Mouse (Mus musculus) spleen, postnatal 14 days (tissue): ENCODE results near the gene Slc4a8.
"Not testable (repeated sequence)": the region's sequence is repeated elsewhere in the genome, so short reads cannot be mapped to it uniquely, and the experiment has no call there.

ENCODE experiments used
- DNase-seq, 2 experiments: peaks; one replicate each; pipeline ENCODE4 v3.0.0; 2021 to 2022; ENCODE audit warnings: low spot score in 2 of 2

Gene Slc4a8

DNA sequence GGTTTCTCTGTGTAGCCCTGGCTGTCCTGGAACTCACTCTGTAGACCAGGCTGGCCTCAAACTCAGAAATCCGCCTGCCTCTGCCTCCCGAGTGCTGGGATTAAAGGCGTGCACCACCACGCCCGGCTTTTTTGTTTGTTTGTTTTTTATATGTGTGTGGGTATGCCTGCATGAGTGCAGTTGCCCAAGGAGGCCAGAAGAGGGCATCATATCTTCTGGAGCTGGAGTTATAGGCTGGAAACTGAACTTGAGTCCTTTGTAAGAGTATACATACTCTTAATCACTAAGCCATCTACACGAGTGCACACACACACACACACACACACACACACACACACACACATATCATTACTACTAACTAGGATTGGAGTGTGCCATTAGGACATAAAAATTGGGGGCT lies 12.3 kb downstream of the Slc4a8 start:
- DNase-seq = not testable (repeated sequence)

DNA sequence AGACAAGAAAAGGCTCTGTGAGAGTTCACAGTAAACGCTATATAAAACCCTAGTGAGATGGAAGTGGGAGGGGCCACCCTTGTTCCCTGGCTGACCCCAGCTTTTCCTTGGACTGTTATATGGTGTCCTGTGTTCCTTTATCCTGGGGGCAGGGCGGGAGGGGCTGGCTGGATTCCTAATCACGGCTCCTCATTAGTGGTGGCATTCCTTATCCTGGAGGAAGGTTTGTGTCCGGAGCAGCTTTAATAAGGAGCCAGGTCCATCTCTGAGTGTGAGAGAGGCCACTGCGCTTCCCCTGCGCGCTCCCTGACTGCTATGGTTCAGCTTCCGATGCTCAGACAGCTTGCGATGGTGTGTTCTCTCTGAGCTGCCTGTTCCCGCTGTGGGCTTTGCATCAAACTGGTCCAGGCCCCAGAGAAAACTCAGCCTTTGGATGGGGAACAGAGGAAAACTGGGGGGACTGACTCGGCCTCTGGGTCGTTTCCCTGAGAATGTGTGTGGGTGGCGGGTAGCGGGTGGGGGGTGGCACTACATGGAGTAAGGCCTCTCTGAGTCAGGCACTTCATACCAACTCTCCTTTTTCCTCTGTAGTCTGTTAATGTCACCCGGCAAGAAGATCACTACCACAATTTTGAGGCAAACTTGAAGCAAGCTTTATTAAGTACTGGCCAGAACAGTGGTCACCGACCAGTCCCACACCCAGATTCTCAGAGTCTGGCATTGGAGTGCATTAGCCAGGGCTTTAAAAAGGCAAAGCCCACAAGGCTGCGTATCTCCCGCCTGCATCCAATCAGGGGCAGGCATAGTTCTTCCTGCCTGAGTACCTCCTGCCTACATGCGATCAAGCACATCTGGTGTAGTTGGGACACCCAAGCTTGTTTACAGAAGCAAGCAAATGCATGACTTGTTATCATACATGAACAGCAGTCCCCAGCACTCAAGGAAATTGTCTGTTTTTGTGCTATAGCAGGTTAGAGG lies 13.9 kb downstream of the Slc4a8 start:
- DNase-seq = no peak

DNA sequence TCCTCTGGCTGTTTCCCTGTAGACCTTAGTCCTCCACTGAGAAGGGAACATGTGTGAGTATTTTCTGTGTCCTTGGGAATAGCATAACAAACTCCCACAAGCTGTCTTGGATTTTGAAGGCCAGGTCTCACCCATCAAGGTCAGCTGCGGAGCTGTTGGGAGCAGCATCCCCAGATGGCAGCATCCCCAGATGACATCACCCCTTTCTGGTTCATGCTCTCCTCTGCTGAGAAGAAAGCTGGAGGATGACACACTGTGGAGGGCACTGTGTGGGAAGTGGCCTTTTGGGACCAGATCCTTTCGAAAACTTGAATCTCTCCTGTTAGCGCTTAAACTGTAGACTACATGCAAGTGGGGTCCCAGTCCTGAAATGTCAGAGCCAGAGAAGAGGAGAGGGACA lies 14.9 kb downstream of the Slc4a8 start:
- no peak for DNase-seq

DNA sequence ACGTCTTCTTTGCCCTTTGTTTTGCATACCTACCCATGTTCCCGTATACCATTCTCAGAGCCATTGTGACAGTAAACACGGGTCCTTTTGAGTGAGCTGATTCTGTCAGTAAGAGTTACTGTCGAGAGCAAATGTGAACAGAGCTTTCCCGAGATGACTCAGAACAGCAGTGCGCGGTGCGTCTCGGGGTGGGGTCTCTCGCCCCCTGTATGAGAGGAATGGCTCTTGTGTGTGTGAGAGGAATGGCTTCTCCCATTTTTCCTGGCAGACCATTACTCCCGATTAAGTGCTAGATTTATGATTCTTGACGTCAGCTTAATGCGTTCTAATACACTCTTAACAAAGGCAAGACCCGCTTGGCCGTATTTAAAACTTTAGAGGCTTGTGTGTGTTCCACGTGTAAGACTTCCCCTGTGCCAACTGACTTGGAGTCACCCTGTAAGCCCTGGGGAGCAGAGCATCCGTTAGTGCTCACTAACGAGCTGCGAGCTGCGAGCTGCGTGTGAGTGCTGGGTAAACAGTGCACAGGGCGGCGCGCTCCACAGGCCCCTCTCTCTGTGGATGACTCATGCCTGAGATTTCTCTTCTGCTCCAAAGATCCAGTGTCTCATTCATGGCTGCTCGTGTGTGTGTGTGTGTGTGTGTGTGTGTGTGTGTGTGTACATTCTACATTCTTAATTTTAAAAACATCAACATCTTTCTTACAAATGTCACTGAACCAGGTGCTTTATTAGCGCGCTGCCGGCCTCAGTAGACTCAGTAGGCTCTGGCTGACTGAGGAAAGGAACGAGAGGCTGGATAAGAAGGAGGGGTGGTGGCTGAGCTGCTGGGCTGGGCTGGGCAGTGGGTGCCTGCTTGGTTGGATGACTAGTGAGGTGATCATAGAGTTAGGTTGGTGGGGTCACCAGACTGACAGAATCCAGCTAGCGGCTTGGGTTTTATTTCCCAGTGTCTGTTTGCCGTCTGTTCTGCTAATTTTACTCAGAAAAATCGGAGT lies 15.8 kb downstream of the Slc4a8 start:
- DNase-seq = no peak

DNA sequence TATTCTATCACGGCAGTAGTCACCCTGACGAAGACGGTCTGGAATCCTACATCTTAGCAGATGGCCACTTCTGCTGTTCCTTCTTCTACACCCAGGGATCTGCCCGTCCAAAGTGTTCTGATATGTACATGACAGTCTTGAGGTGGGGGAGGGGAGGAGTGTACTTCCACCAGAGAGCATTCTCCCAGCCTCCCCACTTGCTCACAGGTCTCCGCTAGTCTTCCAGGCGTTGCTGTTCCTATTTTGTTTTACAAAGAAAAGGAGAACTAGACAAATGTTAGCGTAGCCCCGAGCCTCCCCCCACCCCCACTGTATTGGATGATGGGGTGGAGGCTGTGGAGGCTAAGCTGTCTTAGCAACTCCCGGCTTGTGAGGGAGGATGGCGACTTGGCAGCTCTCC lies 18.3 kb downstream of the Slc4a8 start:
- DNase-seq = no peak

DNA sequence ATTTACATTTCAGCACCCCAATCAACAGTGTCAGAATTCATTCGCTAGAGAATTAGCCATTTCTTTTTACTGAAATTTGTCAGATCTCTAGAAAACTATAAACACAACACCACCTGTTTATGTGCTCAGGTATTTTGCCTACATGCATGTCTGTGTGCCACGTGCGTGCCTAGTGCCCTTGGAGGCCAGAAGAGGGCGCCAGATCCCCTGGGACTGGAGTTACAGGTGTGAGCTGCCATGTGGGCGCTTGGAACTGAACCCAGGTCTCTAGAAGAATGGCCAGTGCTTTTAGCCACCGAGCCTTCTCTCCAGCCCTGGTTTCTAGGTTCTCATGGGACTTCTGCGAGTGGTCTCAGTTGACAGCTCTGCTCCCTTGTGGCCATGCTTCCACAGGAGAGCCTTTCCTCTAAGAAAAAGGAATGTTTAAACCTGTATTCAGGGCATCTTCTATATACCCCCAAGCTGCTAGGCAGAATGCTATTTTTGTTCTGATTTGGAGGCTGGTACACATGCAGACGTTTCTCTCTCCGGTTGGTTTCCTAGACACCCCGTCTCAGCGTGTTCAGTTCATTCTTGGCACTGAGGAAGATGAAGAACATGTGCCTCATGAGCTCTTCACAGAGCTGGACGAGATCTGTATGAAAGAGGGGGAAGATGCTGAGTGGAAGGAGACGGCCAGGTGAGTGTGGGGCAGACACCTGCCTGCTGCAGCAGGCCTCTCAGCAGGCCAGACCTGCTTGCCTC lies 21.9 kb downstream of the Slc4a8 start:
- DNase-seq = no peak

DNA sequence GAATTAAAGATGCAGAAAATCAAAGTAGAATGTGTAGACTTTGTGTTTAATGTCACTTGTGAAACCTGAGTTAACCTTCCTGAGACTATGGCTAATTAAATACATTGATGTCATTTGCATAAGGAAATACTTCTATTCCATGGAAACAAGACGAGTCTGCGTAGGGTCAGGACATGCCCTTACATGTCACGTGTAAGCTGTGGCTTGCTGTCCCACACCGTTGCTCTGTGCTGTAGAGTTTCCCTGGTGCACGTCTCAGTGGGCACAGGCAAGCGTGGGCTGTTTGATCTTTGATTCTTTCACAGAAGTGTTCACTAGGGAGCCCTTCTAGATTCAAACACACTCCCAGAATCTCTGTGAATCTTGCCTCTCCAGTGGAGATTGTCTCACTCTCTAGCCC lies 28.7 kb downstream of the Slc4a8 start:
- DNase-seq = no peak

DNA sequence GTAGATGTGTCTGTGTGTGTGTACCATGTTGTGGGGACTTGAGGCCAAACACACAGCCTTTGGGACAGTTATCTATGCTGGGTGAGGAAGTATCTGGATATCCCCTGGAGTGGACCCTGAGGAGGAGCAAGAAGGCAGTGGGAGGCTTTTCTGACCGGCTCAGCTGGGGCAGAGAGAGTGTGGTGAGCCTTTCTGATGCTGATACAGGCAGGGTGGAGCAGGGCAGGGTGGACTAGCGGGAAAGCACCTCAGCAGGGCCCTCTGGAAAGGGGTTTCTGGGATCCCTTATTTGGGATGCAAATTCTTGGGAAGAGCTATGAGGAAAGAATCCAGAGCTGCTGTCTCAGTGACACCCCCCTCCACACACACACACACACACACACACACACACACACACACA lies 30.8 kb downstream of the Slc4a8 start:
- no peak for DNase-seq

DNA sequence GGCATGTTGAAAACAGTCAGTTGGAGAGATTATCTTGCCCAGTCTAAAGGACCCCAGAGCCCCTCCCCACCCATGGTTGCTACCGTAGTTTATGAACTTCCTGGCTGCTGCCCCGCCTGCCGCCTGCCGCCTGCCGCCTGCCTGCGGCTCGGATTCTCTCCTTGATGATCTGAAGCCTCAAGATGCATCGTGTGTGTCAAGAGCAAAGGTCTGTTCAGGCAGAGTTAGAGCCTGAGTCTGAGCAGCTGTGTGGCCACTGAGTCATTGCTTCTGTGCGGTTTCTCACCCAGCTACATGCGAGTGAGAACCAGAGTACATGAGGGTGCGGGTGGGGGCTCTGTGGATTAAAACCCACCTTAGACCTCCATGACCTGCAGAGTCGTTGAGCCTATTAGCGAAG lies 39.4 kb downstream of the Slc4a8 start:
- DNase-seq = no peak

DNA sequence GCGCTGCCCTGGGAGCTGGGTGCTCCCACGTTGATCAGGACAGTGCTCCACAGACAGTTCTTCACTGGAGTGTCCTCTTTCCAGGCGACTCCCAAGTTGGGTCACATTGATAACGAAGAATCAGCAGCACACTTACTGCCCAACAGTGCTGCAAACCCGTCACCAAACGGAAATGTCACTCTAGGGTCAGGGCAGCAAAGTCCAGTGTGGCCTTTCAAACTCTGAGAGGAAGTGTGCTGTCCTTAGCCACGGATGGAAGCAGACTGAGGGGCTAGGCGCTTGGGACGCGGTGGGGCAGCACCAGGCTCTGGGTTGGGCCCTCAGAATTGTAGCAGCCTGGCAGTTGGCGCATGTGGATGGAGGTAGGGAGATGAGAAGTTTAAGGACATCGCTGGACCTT lies 46.5 kb downstream of the Slc4a8 start:
- DNase-seq = no peak

DNA sequence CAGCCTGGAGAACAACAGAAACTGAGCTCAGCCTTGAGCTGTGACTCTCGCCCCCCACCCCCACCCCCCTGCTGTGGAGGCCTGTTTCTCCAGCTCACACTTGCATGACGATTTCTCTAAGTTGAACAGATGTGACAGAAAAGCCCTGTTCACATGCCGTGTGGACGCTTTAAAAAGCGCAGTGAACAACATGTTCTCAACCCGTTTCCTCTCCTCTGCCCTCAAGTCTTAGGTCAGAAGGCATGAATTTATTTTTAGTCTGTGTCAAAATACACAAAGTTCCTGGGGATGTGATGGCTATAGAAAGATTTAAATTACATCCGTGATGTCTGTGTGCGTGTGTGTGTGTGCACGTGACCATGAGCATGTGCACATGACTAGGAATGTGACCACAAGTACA lies 46.9 kb downstream of the Slc4a8 start:
- no peak for DNase-seq

DNA sequence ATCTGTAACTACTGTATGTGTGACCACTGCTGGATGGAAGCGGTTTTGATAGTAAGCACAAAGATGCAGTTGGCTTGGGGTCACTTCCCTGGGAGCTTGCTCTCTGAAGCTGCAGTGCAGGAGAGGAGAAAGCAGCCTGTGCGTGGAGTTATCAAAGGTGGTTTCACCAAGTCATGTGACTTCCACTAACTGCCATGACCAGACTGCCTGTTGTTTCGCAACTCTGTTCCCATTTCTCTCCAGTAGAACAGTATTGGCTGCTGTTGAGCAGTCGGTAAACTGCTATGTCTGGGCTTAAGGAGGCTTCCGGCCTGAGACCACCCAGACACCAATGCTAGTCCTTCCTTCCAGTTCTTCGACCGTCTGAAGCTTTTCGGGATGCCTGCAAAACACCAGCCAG lies 48.7 kb downstream of the Slc4a8 start:
- no peak for DNase-seq

DNA sequence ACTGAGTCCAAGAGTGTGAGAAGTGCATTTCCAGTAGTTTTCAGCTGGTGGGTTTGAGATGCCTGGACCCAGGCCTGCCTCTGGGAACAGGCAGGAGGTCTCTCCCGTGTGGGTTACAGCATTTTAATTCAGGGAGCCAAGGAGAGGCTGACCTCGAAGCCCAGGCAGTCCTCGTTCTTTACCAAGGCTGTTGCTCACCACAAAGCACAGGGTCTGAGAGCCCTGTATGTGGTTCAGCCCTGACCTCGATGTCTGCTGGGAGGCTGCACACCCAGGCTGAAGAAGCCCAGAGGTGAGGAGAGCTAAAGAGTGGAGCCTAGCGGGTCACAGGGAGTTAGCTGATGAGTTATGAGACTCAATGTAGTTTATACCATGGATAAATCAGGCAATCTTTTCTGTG lies 52.0 kb downstream of the Slc4a8 start:
- no peak for DNase-seq

DNA sequence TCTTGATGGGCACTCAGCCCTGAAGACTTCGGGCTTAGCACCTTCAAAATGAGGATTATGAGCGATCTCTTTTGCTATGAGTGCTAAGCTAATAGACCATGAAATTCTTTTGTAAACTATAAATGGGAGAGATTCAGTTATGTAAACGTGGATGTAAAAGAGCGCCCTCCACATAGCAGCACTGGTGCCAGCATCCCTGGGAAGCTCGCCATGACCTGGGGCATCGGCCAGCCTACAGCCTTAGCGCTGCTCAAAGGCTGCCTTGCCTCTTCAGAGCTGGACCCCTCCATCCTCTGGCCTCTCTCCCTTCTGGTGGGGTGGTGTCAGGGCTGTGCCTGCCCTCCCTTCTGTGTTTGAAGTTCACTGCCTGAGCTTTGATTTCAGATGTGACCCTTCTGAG lies 52.5 kb downstream of the Slc4a8 start:
- no peak for DNase-seq

DNA sequence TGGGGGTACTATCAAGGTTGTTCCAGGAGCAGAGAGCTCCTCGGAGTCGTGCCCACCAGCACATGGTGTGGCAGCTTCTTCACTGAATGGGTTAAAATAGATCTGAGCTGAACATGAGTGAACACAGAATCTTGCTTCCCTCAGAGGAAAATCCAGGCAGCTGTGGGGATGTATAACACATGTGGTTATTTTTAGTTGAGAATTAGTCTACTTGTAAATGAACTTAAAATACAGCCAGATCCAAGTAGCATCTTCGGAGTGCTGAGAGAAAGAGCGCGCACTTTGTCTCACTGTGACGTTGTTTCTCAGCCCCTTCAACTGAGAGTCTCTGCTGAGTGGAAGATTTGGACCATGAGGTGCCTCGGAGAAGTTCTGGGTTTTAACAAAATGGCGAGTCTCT lies 53.8 kb downstream of the Slc4a8 start:
- no peak for DNase-seq

DNA sequence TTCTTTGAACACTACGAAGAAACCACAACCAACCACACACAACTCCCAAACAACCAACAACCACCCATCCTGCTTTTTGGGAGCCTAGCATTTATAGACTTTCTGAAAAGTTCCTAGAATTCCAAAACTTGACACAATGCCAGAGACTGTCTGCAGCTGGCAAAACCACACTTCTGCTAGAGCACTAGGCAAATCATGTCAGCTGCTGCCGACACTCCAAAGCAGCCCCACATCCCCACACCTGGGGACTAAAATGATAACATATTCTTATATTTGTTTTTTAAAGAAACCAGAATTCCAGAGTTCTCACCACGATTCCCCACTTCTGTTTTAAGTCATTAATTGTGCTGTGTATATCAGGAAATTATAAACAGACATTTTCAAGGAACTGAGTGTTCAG lies 57.3 kb downstream of the Slc4a8 start:
- no peak for DNase-seq

DNA sequence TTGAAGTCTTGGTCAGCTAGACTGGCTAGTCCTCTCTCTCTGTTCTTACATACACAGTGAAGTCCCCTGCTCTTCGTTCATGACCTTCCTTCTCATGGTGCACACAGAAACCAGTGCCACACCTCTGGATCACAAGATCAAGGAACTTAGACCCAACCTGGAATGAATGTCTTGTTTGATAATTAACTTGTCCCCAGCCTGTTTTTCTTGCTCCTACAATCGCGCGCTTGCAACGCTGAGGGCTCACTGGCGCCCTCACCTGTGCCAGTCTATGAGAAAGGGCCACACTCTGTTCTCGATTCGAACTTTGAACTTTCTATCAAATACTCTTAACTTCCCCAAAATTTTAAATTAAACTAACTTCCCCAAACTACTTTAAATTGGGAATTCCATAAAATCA lies 60.3 kb downstream of the Slc4a8 start:
- no peak for DNase-seq

DNA sequence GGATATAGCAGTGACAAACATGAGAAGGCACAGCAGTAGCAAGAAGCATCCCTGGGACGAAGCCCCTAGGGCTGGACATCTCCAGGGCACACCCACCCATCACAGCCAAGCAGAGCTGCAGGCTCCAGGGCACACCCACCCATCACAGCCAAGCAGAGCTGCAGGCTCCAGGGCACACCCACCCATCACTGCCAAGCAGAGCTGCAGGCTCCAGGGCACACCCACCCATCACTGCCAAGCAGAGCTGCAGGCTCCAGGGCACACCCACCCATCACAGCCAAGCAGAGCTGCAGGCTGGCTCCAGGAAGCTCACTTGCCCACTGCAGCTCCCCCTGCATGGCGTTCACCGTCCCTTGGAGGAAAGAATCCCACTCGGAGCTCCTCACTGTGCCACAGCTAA lies 60.8 kb downstream of the Slc4a8 start:
- DNase-seq = not testable (repeated sequence)

DNA sequence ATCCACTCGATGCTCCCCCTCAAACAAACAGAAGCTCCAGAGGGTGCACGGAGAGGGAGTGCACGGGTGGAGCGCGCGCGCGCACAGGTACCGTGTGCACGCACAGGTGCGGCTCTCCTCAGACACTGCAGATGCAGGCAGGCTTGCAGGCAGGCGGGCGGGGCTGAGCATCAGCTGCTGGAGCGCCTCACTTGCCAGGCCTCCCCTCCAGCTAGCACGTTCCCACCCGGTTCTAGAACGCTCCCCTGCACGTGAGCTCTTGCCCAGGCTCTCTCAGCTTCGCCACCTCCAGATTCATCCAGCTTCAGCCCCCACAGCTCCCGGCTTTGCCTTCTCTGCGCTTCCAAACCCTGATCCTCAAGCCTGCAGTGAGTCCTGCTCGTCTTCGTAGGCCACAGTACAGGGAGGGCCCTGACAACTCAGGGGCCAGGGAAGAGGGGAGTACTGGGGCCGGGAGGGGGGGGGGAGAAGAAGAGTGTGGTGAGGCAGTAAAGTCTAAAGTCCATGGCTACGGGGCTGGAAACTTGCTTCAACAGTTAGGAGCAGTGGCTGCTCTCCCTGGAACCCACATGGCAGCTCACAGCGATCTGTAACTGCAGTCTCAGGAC lies 63.8 kb downstream of the Slc4a8 start:
- DNase-seq = no peak

DNA sequence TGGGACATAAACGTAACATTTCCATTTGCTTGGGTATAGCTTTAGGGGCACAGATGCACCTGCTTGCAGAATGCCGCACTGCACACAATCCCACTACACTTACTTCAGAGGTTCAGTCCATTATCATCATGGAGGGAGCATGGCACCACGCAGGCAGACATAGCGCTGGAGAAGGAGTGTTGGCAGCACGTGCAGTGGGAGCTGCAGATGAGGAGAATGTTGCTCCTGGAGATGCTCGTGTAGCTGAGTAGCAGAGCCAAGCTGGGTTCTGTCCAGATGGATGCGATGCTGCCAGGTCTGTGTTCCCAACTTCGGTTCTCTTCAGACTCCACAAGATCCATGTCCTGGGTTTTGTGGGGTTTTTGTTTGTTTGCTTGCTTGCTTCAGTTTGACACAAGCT lies 64.5 kb downstream of the Slc4a8 start:
- no peak for DNase-seq

DNA sequence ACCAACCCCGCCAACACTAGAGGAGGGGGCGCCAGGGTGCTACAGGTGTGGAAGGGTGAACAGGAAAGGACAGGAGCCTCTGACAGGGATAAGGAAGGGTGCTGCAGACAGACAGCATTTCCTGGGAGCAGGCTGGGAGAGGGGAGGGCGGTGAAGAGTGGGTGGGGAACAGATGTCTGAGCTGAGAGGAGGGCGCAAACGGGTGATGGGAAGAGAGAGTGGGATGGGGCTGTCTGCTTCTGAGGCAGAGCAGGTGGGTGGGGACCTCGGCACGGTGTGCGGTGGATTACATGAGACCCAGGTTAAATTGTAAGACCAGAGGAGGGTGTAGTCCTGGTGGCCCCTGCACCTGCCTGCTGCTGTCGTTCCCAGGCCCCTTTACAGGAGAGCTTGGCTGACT lies 68.2 kb downstream of the Slc4a8 start:
- no peak for DNase-seq
